Mouse (Mus musculus) stomach, adult 2 months (tissue): ENCODE measurements around the gene Tril. TPM values are rescaled to one million over a fixed set of nuclear protein-coding genes. Genes with fewer than 3 reads are reported as not detected.

Experiments
- polyA plus RNA-seq: library from polyadenylated mRNA; depleted of rRNA; stranded (reverse); fragments of >200 nt; gene quantifications from 2 replicates; pipeline ENCODE4 v1.2.3, GENCODE M21; 2012; rRNA removed

The Tril gene
- polyA plus RNA-seq, result 4.0 and 4.5 TPM in 2 replicates

GRCm38 (mm10) chr6:53820486-53820985, at the start of gene Tril:
Tril (minus strand) TSS chr6:53820830.

Other genes with a start within 250 kb of the Tril start
- gene Cpvl, start 157.8 kb upstream of the Tril start, polyA plus RNA-seq, result not detected in 2 replicates
- gene Chn2, start 218.7 kb upstream of the Tril start, polyA plus RNA-seq, result 23.3 and 46.4 TPM in 2 replicates